Mouse (Mus musculus): ENCODE measurements around the gene 1700021F07Rik. TPM values are rescaled to one million over a fixed set of nuclear protein-coding genes. Genes with fewer than 3 reads are reported as not detected.

The 1700021F07Rik gene
- not detected in 2 replicates for total RNA-seq (2014; rRNA removed)
- not detected in 2 replicates for polyA plus RNA-seq (2015; fragmentation: Nextera tagmentation; extraction: Ambion mirVana)

DNA sequence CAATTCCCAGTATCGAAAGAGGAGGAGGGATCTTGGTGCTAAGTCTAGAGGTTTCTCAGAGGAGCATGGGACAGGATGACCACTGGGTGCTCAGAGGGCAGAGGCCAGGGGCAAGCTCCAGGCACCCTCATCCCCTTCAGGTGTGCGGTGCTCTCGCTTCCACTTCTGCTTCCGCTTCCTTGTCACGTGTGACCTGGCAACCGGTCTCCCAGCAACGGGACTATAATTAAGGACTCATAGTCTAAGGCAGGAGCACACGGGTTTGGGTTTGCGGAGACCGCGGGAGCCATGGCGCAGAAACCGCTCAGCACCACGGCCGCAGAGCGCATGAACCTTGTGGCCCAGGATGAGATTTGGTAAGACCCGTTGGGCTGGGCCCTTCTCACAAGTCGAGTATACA, at the start of gene 1700021F07Rik:
Gene 1700021F07Rik, plus strand, starts transcription at position 211 of the 400 bp plus-strand sequence.
- H3K36me3 ChIP-seq (ENCODE audit: insufficient read depth): no peaks in the 10 kb centered on the region
- DNase-seq (no peak), ATAC-seq (no peak)
- H3K4me3 ChIP-seq (ENCODE audit: low read depth, low read length): no peak within 1 kb of the TSS
- H3K27me3 ChIP-seq (ENCODE audit: insufficient read depth, low read length): no peaks in the 10 kb centered on the region
- H3K4me2 ChIP-seq (ENCODE audit: low read depth): no peak within 1 kb of the TSS
- H3K9me3 ChIP-seq (ENCODE audit: low read length): no peaks in the 10 kb centered on the region
- no peak within 1 kb of the TSS for H3K9ac ChIP-seq
- WGBS: 92% methylated on average over 18 of the region's 18 CpGs
- no peak for TF ChIP-seq CTCF (IDR thresholded peaks at IDR 0.05; ENCODE audit: low read depth)
- H3K27ac ChIP-seq (ENCODE audit: low read depth, low read length): no peak within 1 kb of the TSS
- H3K4me1 ChIP-seq (ENCODE audit: insufficient read depth): no peaks in the 10 kb centered on the region

DNA sequence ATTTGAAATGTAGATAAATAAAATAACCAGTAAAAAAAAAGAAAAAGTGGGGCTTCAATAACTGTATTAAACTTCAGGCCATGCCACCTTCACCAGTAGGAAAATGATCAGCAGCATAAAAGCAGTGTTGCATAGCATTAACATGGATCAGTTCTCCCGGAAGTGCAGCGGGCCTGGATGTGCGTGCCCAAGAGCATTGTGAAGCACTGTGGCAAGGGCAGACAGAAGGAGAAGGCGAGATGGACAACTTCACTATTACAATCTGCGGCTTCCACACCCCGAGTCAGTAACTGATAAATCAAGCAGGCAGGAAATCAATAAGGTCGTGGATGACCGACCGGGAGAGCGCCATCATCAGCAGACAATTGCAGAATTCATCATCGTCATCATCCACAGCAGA, 49.2 kb upstream of the 1700021F07Rik start:
- no peaks in the 10 kb centered on the region for H3K36me3 ChIP-seq (ENCODE audit: insufficient read depth)

DNA sequence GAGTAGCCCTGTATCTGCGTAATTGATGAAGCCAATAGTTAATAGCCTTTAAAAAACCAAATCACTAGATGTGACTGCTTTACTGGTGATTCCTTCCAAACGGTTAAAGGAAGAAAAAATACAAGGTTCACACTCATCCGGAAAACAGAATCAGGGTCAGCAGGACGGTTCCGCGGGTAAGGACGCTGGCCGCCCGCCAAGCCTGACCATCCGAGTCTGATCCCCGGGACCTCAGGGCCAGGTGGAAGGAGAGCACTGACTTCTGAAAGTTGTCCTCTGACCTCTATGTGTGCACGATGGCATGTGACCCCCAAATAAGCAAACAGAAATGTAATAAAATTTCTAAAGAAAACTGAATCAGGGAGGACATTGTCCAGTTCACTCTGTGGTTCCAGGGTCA, 43.3 kb upstream of the 1700021F07Rik start:
- H3K27ac ChIP-seq (ENCODE audit: low read depth, low read length): no peak overlapping the region
- H3K4me1 ChIP-seq (ENCODE audit: insufficient read depth): no peaks in the 10 kb centered on the region
- H3K9ac ChIP-seq: no peak overlapping the region
- no peaks in the 10 kb centered on the region for H3K9me3 ChIP-seq (ENCODE audit: low read length)
- no peaks in the 10 kb centered on the region for H3K36me3 ChIP-seq (ENCODE audit: insufficient read depth)
- 94% methylated on average over 12 of the region's 12 CpGs for WGBS
- ATAC-seq (no peak), DNase-seq (no peak)
- H3K27me3 ChIP-seq (ENCODE audit: insufficient read depth, low read length): no peaks in the 10 kb centered on the region
- no peak overlapping the region for H3K4me2 ChIP-seq (ENCODE audit: low read depth)
- H3K4me3 ChIP-seq (ENCODE audit: low read depth, low read length): no peak overlapping the region
- TF ChIP-seq CTCF (IDR thresholded peaks at IDR 0.05; ENCODE audit: low read depth): no peak

More for the DNA sequence above, 49.2 kb upstream of the 1700021F07Rik start:
- Histone ChIP-seq H3K27me3 (ENCODE audit: insufficient read depth, low read length) (no peaks in the 10 kb centered on the region), H3K27ac (ENCODE audit: low read depth, low read length) (no peak overlapping the region), H3K9me3 (ENCODE audit: low read length) (no peaks in the 10 kb centered on the region), H3K4me3 (ENCODE audit: low read depth, low read length) (no peak overlapping the region), H3K9ac (no peak overlapping the region), H3K4me1 (ENCODE audit: insufficient read depth) (no peaks in the 10 kb centered on the region), H3K4me2 (ENCODE audit: low read depth) (no peak overlapping the region)
- DNase-seq: no peak
- no peak for TF ChIP-seq CTCF (IDR thresholded peaks at IDR 0.05; ENCODE audit: low read depth)
- no peak for ATAC-seq
- 81% methylated on average over 11 of the region's 11 CpGs for WGBS

DNA sequence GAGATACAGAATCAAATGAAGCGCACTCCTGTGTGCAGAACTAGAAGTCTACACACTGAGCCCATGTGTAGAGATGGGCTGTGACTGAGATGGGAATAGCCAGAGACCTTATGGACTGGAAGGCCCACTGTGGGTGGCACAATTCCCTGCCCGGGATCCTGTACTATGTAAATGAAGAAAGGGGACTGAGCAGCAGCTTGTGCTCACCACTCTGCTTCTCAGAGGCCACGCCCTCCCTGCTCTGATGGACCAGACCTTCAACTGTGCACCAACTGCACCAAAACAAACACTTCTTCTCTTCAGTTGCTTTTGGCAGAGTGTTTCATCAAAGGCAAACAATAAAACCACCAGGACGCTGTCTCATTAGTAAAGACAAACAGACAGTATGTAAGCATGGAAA, 37.9 kb upstream of the 1700021F07Rik start:
- Histone ChIP-seq H3K4me3 (ENCODE audit: low read depth, low read length) (no peak overlapping the region), H3K27me3 (ENCODE audit: insufficient read depth, low read length) (no peaks in the 10 kb centered on the region), H3K4me2 (ENCODE audit: low read depth) (no peak overlapping the region), H3K36me3 (ENCODE audit: insufficient read depth) (no peaks in the 10 kb centered on the region), H3K27ac (ENCODE audit: low read depth, low read length) (no peak overlapping the region), H3K9me3 (ENCODE audit: low read length) (no peaks in the 10 kb centered on the region), H3K9ac (no peak overlapping the region), H3K4me1 (ENCODE audit: insufficient read depth) (no peaks in the 10 kb centered on the region)
- TF ChIP-seq CTCF (IDR thresholded peaks at IDR 0.05; ENCODE audit: low read depth): no peak
- ATAC-seq (no peak), DNase-seq (no peak)
- WGBS: 90% methylated on average over 4 of the region's 4 CpGs

GRCm38 (mm10) chr2:173499612-173500011, 22.8 kb upstream of the 1700021F07Rik start:
- WGBS: 87% methylated on average over 2 of the region's 2 CpGs
- no peak for TF ChIP-seq CTCF (IDR thresholded peaks at IDR 0.05; ENCODE audit: low read depth)
- DNase-seq (no peak), ATAC-seq (no peak)
- H3K4me1 ChIP-seq (ENCODE audit: insufficient read depth): no peaks in the 10 kb centered on the region
- no peak overlapping the region for H3K4me3 ChIP-seq (ENCODE audit: low read depth, low read length)
- no peak overlapping the region for H3K4me2 ChIP-seq (ENCODE audit: low read depth)
- no peaks in the 10 kb centered on the region for H3K9me3 ChIP-seq (ENCODE audit: low read length)
- H3K9ac ChIP-seq: no peak overlapping the region
- no peaks in the 10 kb centered on the region for H3K27me3 ChIP-seq (ENCODE audit: insufficient read depth, low read length)
- H3K27ac ChIP-seq (ENCODE audit: low read depth, low read length): no peak overlapping the region
- no peaks in the 10 kb centered on the region for H3K36me3 ChIP-seq (ENCODE audit: insufficient read depth)

DNA sequence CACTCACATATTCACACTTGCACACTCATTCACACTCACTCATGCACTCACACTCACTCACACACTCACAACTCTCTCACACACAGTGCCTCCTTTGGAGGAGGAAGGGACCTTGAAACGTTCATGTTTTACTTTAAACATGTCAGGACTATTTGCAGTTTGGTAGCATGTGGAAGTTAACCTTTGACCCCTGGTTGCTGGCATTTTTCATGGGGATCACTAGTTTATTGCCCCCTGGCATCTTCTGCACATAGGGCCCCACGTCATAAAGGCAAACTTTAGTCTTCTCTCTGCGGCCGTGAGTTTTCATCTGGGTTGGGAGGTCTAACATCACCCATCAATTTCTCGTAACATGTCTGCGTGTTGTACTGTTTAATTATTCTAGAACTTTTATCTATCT, 8.4 kb upstream of the 1700021F07Rik start:
- H3K4me1 ChIP-seq (ENCODE audit: insufficient read depth): no peaks in the 10 kb centered on the region; the same call in 1 of the 2 replicates
- no peak overlapping the region for H3K4me2 ChIP-seq (ENCODE audit: low read depth)
- TF ChIP-seq CTCF (IDR thresholded peaks at IDR 0.05; ENCODE audit: low read depth): no peak

GRCm38 (mm10) chr2:173515186-173515585, 7.2 kb upstream of the 1700021F07Rik start:
- Histone ChIP-seq H3K4me2 (ENCODE audit: low read depth) (no peak overlapping the region), H3K27me3 (ENCODE audit: insufficient read depth, low read length) (no peaks in the 10 kb centered on the region), H3K9ac (no peak overlapping the region), H3K4me3 (ENCODE audit: low read depth, low read length) (no peak overlapping the region), H3K9me3 (ENCODE audit: low read length) (no peaks in the 10 kb centered on the region), H3K4me1 (ENCODE audit: insufficient read depth) (no peaks in the 10 kb centered on the region; the same call in 1 of the 2 replicates), H3K36me3 (ENCODE audit: insufficient read depth) (no peaks in the 10 kb centered on the region), H3K27ac (ENCODE audit: low read depth, low read length) (0 out of 2 replicates have a peak overlapping the region, but pooled peaks have one; percentile 5)
- TF ChIP-seq CTCF (IDR thresholded peaks at IDR 0.05; ENCODE audit: low read depth): no peak
- WGBS: 67% methylated on average over 6 of the region's 6 CpGs
- DNase-seq: no peak
- no peak for ATAC-seq

More for the DNA sequence above, 8.4 kb upstream of the 1700021F07Rik start:
- no peak for DNase-seq
- Histone ChIP-seq H3K9me3 (ENCODE audit: low read length) (no peaks in the 10 kb centered on the region), H3K36me3 (ENCODE audit: insufficient read depth) (no peaks in the 10 kb centered on the region), H3K4me3 (ENCODE audit: low read depth, low read length) (no peak overlapping the region), H3K27ac (ENCODE audit: low read depth, low read length) (no peak overlapping the region), H3K9ac (no peak overlapping the region), H3K27me3 (ENCODE audit: insufficient read depth, low read length) (no peaks in the 10 kb centered on the region)
- WGBS: 84% methylated on average over 6 of the region's 6 CpGs
- no peak for ATAC-seq

All from forebrain, postnatal 0 days (tissue).